Mouse (Mus musculus): Measurements from ENCODE around the gene Tmem263. TPM values are rescaled to one million over a fixed set of nuclear protein-coding genes. Genes with fewer than 3 reads are reported as not detected.

Gene Tmem263
- total RNA-seq, 2 experiments from 2014 or later = 18.2 to 18.8 TPM

Other genes starting within 250 kb of the Tmem263 start
- gene Ric8b, start 185.0 kb upstream of the Tmem263 start, total RNA-seq (2021) = 10 to 100 TPM; 33.6 to 42.4 TPM
- gene Fhl4, start 132 bp upstream of the Tmem263 start, total RNA-seq (2021) = under 1 TPM; 0.19 to 0.27 TPM
- 1 to 10 TPM; 2.6 to 8.2 TPM for gene Mterf2, start 25.4 kb downstream of the Tmem263 start, total RNA-seq (2021)
- gene Cry1, start 82.4 kb downstream of the Tmem263 start, total RNA-seq (2021) = 10 to 100 TPM; 10.6 to 13.6 TPM